Mouse (Mus musculus) forelimb bud, embryonic 11.5 days (tissue): ENCODE measurements at regions not wholly inside any gene's neighbourhood (a gene's known extent, or its start where the extent isn't known, plus 50 kb on each side); places are given as distances from the start of the nearest gene placed in this dataset.

ENCODE experiments used
- DNase-seq: peaks from one replicate; pipeline ENCODE4 v3.0.0-alpha.2; 2012; ENCODE audit warnings: low read depth, low spot score

GRCm38 (mm10) chr6:73401059-73401458 lies 68.4 kb downstream of the 4931417E11Rik start:
- no peak for DNase-seq

GRCm38 (mm10) chr6:73389301-73389700 lies 80.2 kb downstream of the 4931417E11Rik start:
- no peak for DNase-seq

- no peak for DNase-seq
Measured at GRCm38 (mm10) chr6:73386261-73386660, 83.2 kb downstream of the 4931417E11Rik start.

- no peak for DNase-seq
Measured at GRCm38 (mm10) chr6:73379825-73380224, 89.6 kb downstream of the 4931417E11Rik start.

GRCm38 (mm10) chr6:73377884-73378283 lies 91.6 kb downstream of the 4931417E11Rik start:
- no peak for DNase-seq

GRCm38 (mm10) chr6:73376291-73376690 lies 93.2 kb downstream of the 4931417E11Rik start:
- DNase-seq, result no peak

- DNase-seq, result no peak
Measured at GRCm38 (mm10) chr6:73372901-73373300, 96.6 kb downstream of the 4931417E11Rik start.

- DNase-seq, result no peak
Measured at GRCm38 (mm10) chr6:73371866-73372265, 97.6 kb downstream of the 4931417E11Rik start.

- no peak for DNase-seq
Measured at GRCm38 (mm10) chr6:73370901-73371300, 98.6 kb downstream of the 4931417E11Rik start.

- no peak for DNase-seq
Measured at GRCm38 (mm10) chr6:73368836-73369141, 100.7 kb downstream of the 4931417E11Rik start.

GRCm38 (mm10) chr6:73368047-73368835 lies 101.2 kb downstream of the 4931417E11Rik start:
- peak; percentile 11 for DNase-seq

- DNase-seq, result peak; percentile 86
Measured at GRCm38 (mm10) chr6:73367616-73368015, 101.9 kb downstream of the 4931417E11Rik start.

GRCm38 (mm10) chr6:73366626-73367025 lies 102.8 kb downstream of the 4931417E11Rik start:
- no peak for DNase-seq

- no peak for DNase-seq
Measured at GRCm38 (mm10) chr6:73365306-73365705, 104.2 kb downstream of the 4931417E11Rik start.

- no peak for DNase-seq
Measured at GRCm38 (mm10) chr6:73334995-73335394, 86.8 kb downstream of the Suclg1 start.

- DNase-seq, result no peak
Measured at GRCm38 (mm10) chr6:73329666-73330065, 81.5 kb downstream of the Suclg1 start.
